Mouse (Mus musculus): ENCODE results near the gene Xrcc4. TPM values are rescaled to one million over a fixed set of nuclear protein-coding genes. Genes with fewer than 3 reads are reported as not detected.

Gene Xrcc4
- polyA plus RNA-seq, 1 experiment from 2014 or later = 13.0 TPM

- H3K27me3 ChIP-seq = no peaks in the 10 kb centered on the region
- 1% methylated on average over 31 of the region's 31 CpGs for WGBS
- peak overlapping the region; percentile 96 for H3K27ac ChIP-seq
- peak overlapping the region; percentile 79 for H3K9ac ChIP-seq (replicated peaks)
- peaks cover 26% of the 10 kb centered on the region for H3K4me1 ChIP-seq (replicated peaks)
- ATAC-seq (ENCODE audit: insufficient number of reproducible peaks, insufficient read depth, low FRiP score, low TSS enrichment, low read depth) = peak; percentile 44; the same call in 1 of the 2 replicates
- H3K4me3 ChIP-seq (replicated peaks) = peak overlapping the region; percentile 75
- H3K4me2 ChIP-seq = peak overlapping the region; percentile 85
- H3K36me3 ChIP-seq = no peaks in the 10 kb centered on the region
- no peaks in the 10 kb centered on the region for H3K9me3 ChIP-seq
Observed at GRCm38 (mm10) chr13:89738776-89739695, 350.4 kb downstream of the Xrcc4 start.

- Histone ChIP-seq H3K4me1 (replicated peaks) (peaks cover 25% of the 10 kb centered on the region), H3K36me3 (no peaks in the 10 kb centered on the region), H3K9me3 (no peaks in the 10 kb centered on the region), H3K27ac (no peak overlapping the region), H3K4me3 (replicated peaks) (peak overlapping the region; percentile 75), H3K4me2 (peak overlapping the region; percentile 85), H3K27me3 (no peaks in the 10 kb centered on the region), H3K9ac (replicated peaks) (no peak overlapping the region)
- 41% methylated on average over 2 of the region's 2 CpGs for WGBS
- no peak for ATAC-seq (ENCODE audit: insufficient number of reproducible peaks, insufficient read depth, low FRiP score, low TSS enrichment, low read depth)
Observed at GRCm38 (mm10) chr13:89738275-89738674, 351.1 kb downstream of the Xrcc4 start.

- Histone ChIP-seq H3K9me3 (no peaks in the 10 kb centered on the region), H3K36me3 (0 out of 2 replicates have a peak, but pooled peaks cover 5% of the 10 kb centered on the region), H3K9ac (replicated peaks) (no peak overlapping the region), H3K27me3 (no peaks in the 10 kb centered on the region), H3K27ac (no peak overlapping the region), H3K4me1 (replicated peaks) (peaks cover 20% of the 10 kb centered on the region), H3K4me3 (replicated peaks) (no peak overlapping the region), H3K4me2 (no peak overlapping the region)
- ATAC-seq (ENCODE audit: insufficient number of reproducible peaks, insufficient read depth, low FRiP score, low TSS enrichment, low read depth) = no peak
- WGBS = 78% methylated on average over 5 of the region's 5 CpGs
Observed at GRCm38 (mm10) chr13:89735111-89735510, 354.3 kb downstream of the Xrcc4 start.

- no peak overlapping the region for H3K9ac ChIP-seq (replicated peaks)
- peaks cover 10% of the 10 kb centered on the region for H3K4me1 ChIP-seq (replicated peaks)
- H3K4me2 ChIP-seq = no peak overlapping the region
- peak; percentile 66; the same call in 1 of the 2 replicates for ATAC-seq (ENCODE audit: insufficient number of reproducible peaks, insufficient read depth, low FRiP score, low TSS enrichment, low read depth)
- H3K36me3 ChIP-seq = peaks cover 50% of the 10 kb centered on the region
- no peak overlapping the region for H3K4me3 ChIP-seq (replicated peaks)
- WGBS = 11% methylated on average over 2 of the region's 2 CpGs
- peak overlapping the region; percentile 24; the same call in 1 of the 2 replicates for H3K27ac ChIP-seq
- H3K9me3 ChIP-seq = no peaks in the 10 kb centered on the region
- no peaks in the 10 kb centered on the region for H3K27me3 ChIP-seq
Observed at GRCm38 (mm10) chr13:89726492-89726891, 362.9 kb downstream of the Xrcc4 start.

Other genes with a start within 250 kb of the Xrcc4 start
- 73.3 and 74.7 TPM in 2 replicates for gene Tmem167, start 485 bp downstream of the Xrcc4 start, polyA plus RNA-seq (2016; fragmentation: Nextera tagmentation; extraction: Ambion mirVana)

All from limb, embryonic 12.5 days (tissue).